Mouse (Mus musculus) midbrain, embryonic 14.5 days (tissue): ENCODE data around the gene Trap1a. TPM values are rescaled to one million over a fixed set of nuclear protein-coding genes. Genes with fewer than 3 reads are reported as not detected.

ENCODE experiments used
- polyA plus RNA-seq: library from polyadenylated mRNA; unstranded; fragments of >200 nt; fragmentation: Nextera tagmentation; extraction: Ambion mirVana; gene quantifications from 2 replicates; pipeline ENCODE4 v1.2.1, GENCODE M21; 2014

Trap1a gene
- polyA plus RNA-seq, 1 experiment from 2014 or later = not detected

Other genes starting within 250 kb of the Trap1a start
- gene Serpina7, start 248.4 kb upstream of the Trap1a start, polyA plus RNA-seq = not detected in 2 replicates
- gene 4930513O06Rik, start 247.4 kb upstream of the Trap1a start, polyA plus RNA-seq = not detected in 2 replicates
- gene 4933428M09Rik, start 154.5 kb upstream of the Trap1a start, polyA plus RNA-seq = not detected in 2 replicates
- gene Mum1l1, start 123.6 kb upstream of the Trap1a start, polyA plus RNA-seq = 7.3 and 10.2 TPM in 2 replicates
- 1.2 and 1.5 TPM in 2 replicates for gene D330045A20Rik, start 146.7 kb downstream of the Trap1a start, polyA plus RNA-seq
- gene Rnf128, start 229.6 kb downstream of the Trap1a start, polyA plus RNA-seq = 3.6 and 4.2 TPM in 2 replicates